Mouse (Mus musculus): ENCODE results near the gene Slc4a4. TPM values are rescaled to one million over a fixed set of nuclear protein-coding genes. Genes with fewer than 3 reads are reported as not detected.

Slc4a4 gene
- total RNA-seq, 2 experiments from 2014 or later: 11.3 to 11.7 TPM

- DNase-seq: no peak
Measured at GRCm38 (mm10) chr5:89194654-89195053, 308.0 kb downstream of the Slc4a4 start.

DNA sequence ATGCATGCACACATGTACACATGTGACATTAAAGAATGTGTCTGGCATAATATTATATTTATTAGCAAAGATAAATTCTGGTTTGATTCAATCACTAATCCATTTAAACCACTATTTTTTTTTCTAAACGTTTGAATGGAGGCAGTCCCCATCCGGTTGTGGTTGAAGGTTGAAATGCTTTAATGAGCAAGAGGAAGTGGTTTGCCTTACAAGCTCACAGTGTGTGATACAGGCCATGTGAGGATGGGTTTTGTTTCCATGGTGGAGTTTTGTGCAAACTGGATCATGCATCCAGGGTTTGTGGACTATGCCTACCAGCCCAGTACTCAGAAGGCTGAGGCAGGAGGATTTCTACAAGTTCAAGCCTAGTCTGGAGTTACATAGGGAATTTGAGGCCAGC lies 311.9 kb downstream of the Slc4a4 start:
- no peak for DNase-seq

DNA sequence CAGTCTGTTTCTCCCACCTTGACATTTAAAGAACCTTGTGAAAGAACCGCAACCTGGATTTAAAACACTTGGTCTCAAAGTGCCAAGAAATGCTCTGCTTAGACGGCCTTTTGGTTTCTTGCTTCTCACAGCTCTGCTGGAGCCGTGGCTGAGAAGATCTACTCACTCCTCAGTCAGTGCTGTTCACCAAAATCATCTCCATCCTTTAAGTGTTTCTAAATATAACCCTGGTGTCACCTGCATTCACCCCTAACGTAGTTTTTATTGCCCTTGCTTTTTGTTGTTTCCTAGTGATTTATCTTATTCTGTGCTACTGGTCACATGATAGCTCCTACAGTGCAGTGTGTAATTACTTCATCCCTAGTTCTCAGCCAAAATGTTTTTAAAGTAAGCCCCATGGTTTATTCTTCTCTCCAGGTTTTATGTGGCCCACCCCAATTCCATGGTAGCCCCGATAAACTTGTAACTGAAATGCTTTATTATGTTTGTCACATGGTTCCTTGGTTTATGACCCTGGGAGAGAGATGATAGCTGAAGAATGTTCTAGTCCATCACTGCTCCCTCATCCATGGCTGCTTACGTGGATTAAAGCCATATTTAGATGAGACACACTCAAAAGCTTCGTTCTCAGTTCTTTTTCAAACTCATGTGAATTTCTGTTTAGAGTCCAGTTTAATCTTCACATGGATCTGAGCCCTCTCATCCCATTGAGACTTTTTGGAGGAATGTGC lies 323.5 kb downstream of the Slc4a4 start:
- DNase-seq: no peak

- DNase-seq: no peak
Measured at GRCm38 (mm10) chr5:89211057-89211456, 324.4 kb downstream of the Slc4a4 start.

DNA sequence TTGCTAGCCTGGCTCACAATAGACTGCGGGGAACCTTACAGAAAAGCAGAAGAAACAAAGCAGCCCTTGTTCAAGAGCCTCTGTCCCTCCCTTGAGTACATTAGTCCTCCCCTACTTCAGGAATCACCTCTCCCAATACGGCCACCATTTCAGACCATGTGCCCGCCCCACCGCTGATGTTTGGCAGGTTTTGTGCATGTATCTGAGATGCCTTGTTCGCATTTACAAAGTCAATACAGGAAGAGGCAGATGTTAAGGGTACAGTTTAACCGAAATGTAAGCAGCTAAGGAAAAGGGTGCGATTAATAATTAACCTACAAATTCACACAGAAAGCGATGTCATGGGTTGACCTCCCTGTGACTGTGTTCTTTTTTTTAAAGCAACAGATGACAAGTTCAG lies 331.6 kb downstream of the Slc4a4 start:
- no peak for DNase-seq

GRCm38 (mm10) chr5:89218709-89219108 lies 332.1 kb downstream of the Slc4a4 start:
- no peak for DNase-seq

DNA sequence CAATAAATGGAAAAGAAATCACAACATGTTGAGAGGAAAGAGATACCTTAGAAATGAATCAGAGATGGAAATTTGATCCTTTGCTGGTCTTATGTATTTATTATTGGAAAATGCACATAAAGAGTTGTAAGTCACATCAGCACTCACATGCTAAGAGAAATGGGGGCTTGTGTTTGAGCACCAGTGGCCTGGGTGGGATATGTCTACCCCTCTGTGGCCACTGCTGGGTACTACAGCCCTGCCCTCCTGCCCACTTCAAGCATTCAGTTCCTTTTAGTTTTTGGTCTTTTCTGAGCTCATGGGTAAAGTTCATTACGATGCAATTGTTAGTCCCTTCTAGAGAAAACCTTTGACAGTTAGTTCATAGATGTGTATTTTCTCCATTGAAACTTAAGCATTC lies 335.0 kb downstream of the Slc4a4 start:
- DNase-seq: peak; percentile 14

DNA sequence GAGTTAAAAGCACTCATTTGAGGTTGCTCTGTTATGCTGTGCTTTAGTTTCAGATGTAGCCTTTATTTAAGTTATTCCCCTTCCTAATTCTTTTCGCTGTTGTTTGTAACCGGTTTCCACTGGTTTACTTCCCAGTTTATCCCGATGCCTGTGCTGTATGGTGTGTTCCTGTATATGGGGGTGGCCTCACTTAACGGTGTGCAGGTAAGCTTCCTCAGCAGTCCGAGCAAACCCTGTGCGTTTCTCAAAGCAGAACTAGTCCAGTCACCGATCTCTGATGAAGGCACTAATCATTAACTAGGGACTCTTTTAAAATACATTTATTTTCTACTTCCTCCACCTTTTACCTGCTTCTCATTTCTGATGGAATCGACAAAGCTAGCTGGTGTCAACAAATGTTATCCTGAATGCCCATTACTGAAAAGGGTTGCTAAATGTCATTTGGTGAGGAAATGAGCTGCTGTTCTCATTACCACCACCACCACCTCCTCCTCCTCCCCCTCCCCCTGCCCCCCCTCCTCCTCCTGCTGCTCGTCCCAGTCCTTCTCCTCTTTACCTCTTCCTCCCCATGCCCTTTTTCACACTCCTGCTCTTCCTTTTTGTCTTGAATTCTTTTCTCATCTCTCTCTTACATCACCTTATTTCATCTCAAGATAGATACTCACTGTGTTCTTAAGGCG lies 336.6 kb downstream of the Slc4a4 start:
- no peak for DNase-seq

DNA sequence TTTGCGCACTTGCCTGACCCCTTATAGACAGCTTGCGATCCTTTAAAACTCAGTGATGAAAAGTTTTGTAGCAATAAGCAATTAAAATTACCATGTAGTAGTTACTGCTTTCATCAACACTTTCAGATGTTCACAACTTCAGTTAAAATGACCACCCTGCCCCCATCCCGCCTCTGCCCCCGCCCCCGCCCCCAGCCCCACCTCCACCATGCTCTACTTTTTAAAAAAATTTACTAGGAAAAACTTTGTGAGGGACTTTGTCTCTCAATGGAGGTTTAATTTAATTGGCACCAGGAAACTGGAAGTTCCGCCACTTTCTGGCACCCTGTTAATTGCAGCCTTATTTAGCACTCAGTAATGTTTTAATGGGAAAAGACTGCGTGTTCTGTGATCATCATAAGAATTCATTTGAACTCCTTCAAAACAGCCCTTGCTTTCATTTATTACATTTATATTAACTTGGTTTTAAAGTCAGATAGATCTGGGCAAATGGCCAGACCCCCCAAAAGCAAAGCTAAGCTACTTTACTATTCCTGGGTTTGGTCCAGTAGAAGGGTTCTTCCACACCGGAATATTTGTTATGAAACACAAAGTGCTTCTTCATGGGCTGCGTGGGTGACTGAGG lies 337.2 kb downstream of the Slc4a4 start:
- DNase-seq: no peak

GRCm38 (mm10) chr5:89227948-89228347 lies 341.3 kb downstream of the Slc4a4 start:
- DNase-seq: no peak

DNA sequence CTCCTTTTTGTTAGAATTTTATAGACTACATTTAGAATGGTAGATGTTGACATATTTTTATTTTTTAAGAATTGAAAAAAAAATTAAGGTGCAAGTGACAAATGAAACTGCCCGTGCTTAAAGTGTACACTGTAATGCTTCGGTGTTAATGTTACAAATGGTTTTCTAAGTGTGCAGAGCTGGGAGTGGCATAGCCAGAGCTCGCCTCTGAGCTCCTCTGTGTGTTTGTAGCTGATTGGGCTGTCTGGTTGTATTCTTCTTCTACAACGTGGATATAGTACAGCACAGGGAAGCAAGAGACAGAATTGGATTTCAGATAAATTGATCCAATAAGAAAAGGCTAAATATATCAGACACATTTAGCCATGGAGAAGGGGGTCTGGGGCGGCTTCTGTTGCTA lies 343.0 kb downstream of the Slc4a4 start:
- DNase-seq: no peak

DNA sequence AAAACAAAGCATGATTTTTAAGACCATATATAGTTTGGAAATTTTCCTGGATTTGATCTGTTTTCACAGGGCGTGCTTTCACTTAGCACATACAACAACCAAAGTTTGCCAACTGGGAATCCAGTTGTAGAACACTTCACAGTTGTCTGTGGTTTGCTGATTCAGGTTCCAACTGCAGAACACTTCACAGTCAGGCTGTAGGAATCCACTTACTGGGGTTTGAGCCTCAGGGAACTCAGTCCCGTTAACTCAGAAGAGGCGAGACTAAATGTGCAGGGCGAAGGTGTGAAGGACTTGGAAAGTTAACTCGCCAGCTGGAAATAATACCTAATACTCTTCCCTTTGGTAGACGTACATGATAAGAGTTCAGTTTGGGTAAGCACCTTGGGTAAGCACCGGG lies 345.7 kb downstream of the Slc4a4 start:
- DNase-seq: no peak

- DNase-seq: no peak
Measured at GRCm38 (mm10) chr5:89251806-89252205, 365.2 kb downstream of the Slc4a4 start.

- no peak for DNase-seq
Measured at GRCm38 (mm10) chr5:89259804-89260492, 373.3 kb downstream of the Slc4a4 start.

GRCm38 (mm10) chr5:89277049-89277448 lies 390.4 kb downstream of the Slc4a4 start:
- DNase-seq: no peak

GRCm38 (mm10) chr5:89277616-89278015 lies 391.0 kb downstream of the Slc4a4 start:
- DNase-seq: no peak

GRCm38 (mm10) chr5:89278309-89278708 lies 391.7 kb downstream of the Slc4a4 start:
- DNase-seq: no peak

DNA sequence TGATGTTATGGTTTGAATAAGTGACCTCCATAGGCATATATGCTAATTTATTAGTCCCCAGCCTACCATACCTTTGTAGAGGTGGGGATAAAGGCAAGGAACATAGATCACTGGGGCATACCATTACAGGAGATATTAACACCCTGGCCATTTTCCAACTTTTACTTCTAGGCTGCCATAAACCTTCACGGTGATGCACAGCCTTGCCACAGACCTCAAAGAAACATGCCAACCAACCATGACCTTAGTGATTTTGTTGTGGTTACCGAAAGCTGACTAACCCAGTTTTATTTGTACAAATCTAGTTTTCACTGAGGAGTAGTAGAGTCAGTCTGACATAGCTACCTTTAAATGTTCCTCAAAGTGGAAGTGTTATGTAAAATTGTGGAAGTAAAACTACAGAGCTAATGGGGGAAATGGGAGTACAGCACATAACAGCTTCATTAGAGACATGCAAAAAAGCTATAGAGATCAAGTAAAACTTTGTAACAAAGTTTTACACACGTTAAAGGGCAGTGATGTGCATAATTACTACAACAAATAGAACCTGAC lies 393.8 kb downstream of the Slc4a4 start:
- no peak for DNase-seq

All from gastrocnemius, postnatal 10 days (tissue).